Mouse (Mus musculus) CD8-positive naive resting alpha-beta T cell, adult 57 days (primary cell): ENCODE measurements around the gene Supt16. TPM values are rescaled to one million over a fixed set of nuclear protein-coding genes. Genes with fewer than 3 reads are reported as not detected.

Experiments used
- total RNA-seq: library from RNA; stranded (reverse); gene quantifications from one replicate; pipeline ENCODE4 v1.2.4, GENCODE M21; 2023

Gene Supt16
- total RNA-seq: 63.9 TPM

GRCm38 (mm10) chr14:52197156-52197878 lies at the start of gene Supt16:
Gene Supt16, minus strand, starts transcription at chr14:52197416.

Other genes with a start within 250 kb of the Supt16 start
- gene Arhgef40, start 212.7 kb downstream of the Supt16 start, total RNA-seq: 2.2 TPM
- gene Tmem253, start 181.8 kb downstream of the Supt16 start, total RNA-seq: not detected
- gene Zfp219, start 176.7 kb downstream of the Supt16 start, total RNA-seq: 7.8 TPM
- gene Olfr221, start 155.0 kb downstream of the Supt16 start, total RNA-seq: not detected
- gene Hnrnpc, start 93.4 kb downstream of the Supt16 start, total RNA-seq: 439 TPM
- gene Rpgrip1, start 86.7 kb downstream of the Supt16 start, total RNA-seq: 23.2 TPM
- 255 TPM for gene Chd8, start 60.4 kb upstream of the Supt16 start, total RNA-seq
- 103 TPM for gene Tox4, start 81.7 kb upstream of the Supt16 start, total RNA-seq
- gene Rab2b, start 82.1 kb upstream of the Supt16 start, total RNA-seq: 15.4 TPM
- 80.6 TPM for gene Mettl3, start 107.7 kb upstream of the Supt16 start, total RNA-seq
- 2.6 TPM for gene Sall2, start 131.3 kb upstream of the Supt16 start, total RNA-seq
- gene Olfr1513, start 159.0 kb upstream of the Supt16 start, total RNA-seq: not detected
- not detected for gene Olfr1512, start 181.8 kb upstream of the Supt16 start, total RNA-seq
- gene Olfr1511, start 200.0 kb upstream of the Supt16 start, total RNA-seq: not detected
- gene Olfr1510, start 217.0 kb upstream of the Supt16 start, total RNA-seq: not detected
- not detected for gene Olfr1509, start 245.6 kb upstream of the Supt16 start, total RNA-seq